Mouse (Mus musculus): ENCODE results near the gene Abcg5. TPM values are rescaled to one million over a fixed set of nuclear protein-coding genes. Genes with fewer than 3 reads are reported as not detected.

Gene Abcg5
- polyA plus RNA-seq, 1 experiment from 2014 or later: 3.7 TPM

DNA sequence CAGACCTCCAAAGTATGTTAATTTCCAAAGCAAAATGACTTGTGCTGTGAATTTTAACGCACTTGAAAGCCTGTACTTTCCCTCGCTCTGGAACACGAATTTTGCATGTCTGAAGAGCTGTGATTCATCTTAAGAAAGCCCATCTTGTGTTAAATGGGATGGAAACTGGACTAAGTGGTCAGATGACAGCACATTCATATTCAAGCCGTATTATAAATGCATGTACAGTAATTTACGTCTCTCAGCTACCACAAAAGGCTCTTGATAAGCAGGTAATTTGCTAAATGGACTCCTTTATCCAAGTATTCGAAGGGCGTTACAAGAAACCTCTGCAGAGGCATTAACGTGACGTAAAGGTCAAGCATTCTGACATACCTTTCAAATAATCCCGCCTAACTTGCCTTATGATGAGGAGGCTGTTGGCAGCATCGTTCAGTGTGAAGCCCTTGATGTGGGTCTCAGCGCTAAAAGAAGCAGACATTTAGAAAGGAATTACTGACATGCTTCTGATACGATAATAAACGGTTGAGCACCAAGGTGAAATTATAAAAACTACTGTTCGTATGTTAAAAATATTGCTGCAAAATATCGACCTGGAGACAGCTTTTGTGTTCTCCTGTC is 33.6 kb upstream of the Abcg5 start:
- Histone ChIP-seq H3K4me2 (ENCODE audit: low read depth, low read length) (no peak overlapping the region), H3K27ac (ENCODE audit: low read length) (no peak overlapping the region), H3K36me3 (ENCODE audit: control insufficient read depth, insufficient read depth, low read length) (peaks cover 9% of the 10 kb centered on the region), H3K9me3 (ENCODE audit: control insufficient read depth, low read length) (no peaks in the 10 kb centered on the region), H3K27me3 (replicated peaks; ENCODE audit: control insufficient read depth, insufficient read depth, low read length) (no peaks in the 10 kb centered on the region), H3K9ac (ENCODE audit: low read depth, low read length) (no peak overlapping the region), H3K4me1 (ENCODE audit: control insufficient read depth, insufficient read depth, low read length) (no peaks in the 10 kb centered on the region), H3K4me3 (ENCODE audit: low read length) (no peak overlapping the region)
- ATAC-seq: no peak
- WGBS: 75% methylated on average over 16 of the region's 16 CpGs

DNA sequence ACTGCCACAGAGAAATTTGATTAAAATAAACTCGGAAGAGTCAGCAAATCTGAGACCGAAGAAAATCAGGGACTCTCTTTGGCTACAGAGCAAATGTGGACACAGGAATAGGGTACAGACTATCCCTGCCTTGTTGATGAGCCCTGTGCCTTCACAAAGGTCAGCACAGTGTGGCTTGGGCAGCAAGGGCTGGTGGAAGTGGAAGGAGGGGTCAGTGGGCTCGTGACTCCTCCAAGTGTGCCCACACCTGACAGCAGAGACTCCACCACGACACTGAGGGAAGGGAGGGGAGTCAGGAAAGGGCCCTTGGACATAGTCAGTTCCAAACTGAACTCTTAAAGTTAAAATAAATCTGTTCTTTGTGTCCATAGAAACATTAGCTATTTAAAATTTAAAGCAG is 32.1 kb upstream of the Abcg5 start:
- no peaks in the 10 kb centered on the region for H3K9me3 ChIP-seq (ENCODE audit: control insufficient read depth, low read length)
- H3K4me1 ChIP-seq (ENCODE audit: control insufficient read depth, insufficient read depth, low read length): no peaks in the 10 kb centered on the region
- no peak overlapping the region for H3K27ac ChIP-seq (ENCODE audit: low read length)
- WGBS: 65% methylated on average over 4 of the region's 4 CpGs
- no peak overlapping the region for H3K4me2 ChIP-seq (ENCODE audit: low read depth, low read length)
- peaks cover 8% of the 10 kb centered on the region for H3K36me3 ChIP-seq (ENCODE audit: control insufficient read depth, insufficient read depth, low read length)
- no peak overlapping the region for H3K9ac ChIP-seq (ENCODE audit: low read depth, low read length)
- no peak for ATAC-seq
- H3K4me3 ChIP-seq (ENCODE audit: low read length): no peak overlapping the region
- H3K27me3 ChIP-seq (replicated peaks; ENCODE audit: control insufficient read depth, insufficient read depth, low read length): no peaks in the 10 kb centered on the region

DNA sequence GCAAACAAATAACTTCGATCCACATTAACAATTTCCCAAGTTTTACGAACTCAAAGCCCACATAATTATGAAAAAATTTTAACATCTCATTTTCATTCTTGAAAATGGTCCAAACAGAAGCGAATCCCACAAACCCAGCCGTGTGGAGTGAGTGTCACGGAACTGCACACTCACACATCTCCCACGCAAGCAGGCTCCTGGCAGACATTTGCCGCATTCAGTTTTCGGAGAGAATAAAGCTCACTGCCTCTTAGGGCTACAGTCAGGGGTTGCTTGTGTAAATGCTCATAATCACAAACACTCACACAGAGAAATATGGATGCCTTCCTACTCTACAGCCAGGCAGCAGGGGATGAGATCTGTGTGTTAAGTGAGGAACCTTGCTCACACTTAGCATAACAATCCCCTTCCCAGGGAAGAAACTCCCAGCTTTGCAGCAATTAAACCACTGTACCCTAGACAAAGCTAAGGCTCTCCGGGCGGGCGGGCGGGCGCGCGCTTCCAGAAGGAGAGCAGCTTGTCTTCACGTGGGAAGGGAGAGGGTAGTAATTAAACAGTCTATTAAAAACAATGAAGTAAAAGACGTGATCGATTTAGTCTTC is 30.9 kb upstream of the Abcg5 start:
- H3K9ac ChIP-seq (ENCODE audit: low read depth, low read length): no peak overlapping the region
- no peak for ATAC-seq
- H3K27ac ChIP-seq (ENCODE audit: low read length): no peak overlapping the region
- WGBS: 90% methylated on average over 18 of the region's 18 CpGs
- H3K27me3 ChIP-seq (replicated peaks; ENCODE audit: control insufficient read depth, insufficient read depth, low read length): no peaks in the 10 kb centered on the region
- no peak overlapping the region for H3K4me2 ChIP-seq (ENCODE audit: low read depth, low read length)
- no peak overlapping the region for H3K4me3 ChIP-seq (ENCODE audit: low read length)
- no peaks in the 10 kb centered on the region for H3K9me3 ChIP-seq (ENCODE audit: control insufficient read depth, low read length)
- no peaks in the 10 kb centered on the region for H3K4me1 ChIP-seq (ENCODE audit: control insufficient read depth, insufficient read depth, low read length)
- H3K36me3 ChIP-seq (ENCODE audit: control insufficient read depth, insufficient read depth, low read length): peaks cover 8% of the 10 kb centered on the region

DNA sequence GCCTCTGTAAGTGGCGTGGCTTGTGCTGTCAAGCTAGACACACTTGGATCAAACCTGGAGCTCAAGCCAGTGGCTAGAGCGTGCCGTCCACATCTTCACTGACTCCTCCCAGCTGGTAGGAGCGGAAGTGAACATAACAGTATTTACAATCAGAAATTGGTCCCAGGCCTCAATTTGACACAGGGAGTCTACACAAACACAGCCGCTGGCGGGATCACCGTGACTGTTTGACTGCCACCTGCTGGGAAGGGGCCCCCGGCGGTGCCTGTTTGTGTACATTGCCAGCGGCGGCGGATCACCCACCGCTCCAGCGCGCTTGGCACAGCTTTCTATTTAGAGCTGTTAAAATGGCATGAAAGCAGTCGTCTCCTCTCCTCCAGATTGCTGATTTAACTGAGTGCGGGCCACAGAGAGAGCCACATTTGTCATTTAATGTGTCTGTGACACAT is 26.6 kb upstream of the Abcg5 start:
- Histone ChIP-seq H3K4me1 (ENCODE audit: control insufficient read depth, insufficient read depth, low read length) (no peaks in the 10 kb centered on the region), H3K4me2 (ENCODE audit: low read depth, low read length) (no peak overlapping the region), H3K27me3 (replicated peaks; ENCODE audit: control insufficient read depth, insufficient read depth, low read length) (no peaks in the 10 kb centered on the region), H3K36me3 (ENCODE audit: control insufficient read depth, insufficient read depth, low read length) (peaks cover 8% of the 10 kb centered on the region), H3K4me3 (ENCODE audit: low read length) (no peak overlapping the region), H3K27ac (ENCODE audit: low read length) (no peak overlapping the region), H3K9ac (ENCODE audit: low read depth, low read length) (no peak overlapping the region), H3K9me3 (ENCODE audit: control insufficient read depth, low read length) (no peaks in the 10 kb centered on the region)
- WGBS: 56% methylated on average over 17 of the region's 17 CpGs
- peak; percentile 56; the same call in 1 of the 2 replicates for ATAC-seq

DNA sequence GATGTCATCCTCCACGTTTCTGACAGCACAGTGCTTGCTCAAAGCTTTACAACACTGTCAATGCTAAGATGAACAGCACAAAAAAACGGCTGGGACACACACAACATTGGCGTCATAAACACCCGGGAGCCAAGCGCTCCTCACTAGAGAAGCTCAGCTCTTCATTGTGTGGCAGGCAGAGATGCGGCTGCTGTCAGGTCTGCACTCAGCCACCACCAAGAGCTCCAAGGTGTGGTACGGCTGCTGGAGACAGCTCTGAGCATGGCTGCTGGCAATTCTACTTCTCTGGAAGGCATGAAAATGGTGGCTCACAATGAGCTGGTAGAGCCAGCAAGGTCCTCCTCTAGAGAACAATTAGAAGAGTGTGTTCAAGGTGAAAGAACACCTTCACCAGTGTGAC is 26.0 kb upstream of the Abcg5 start:
- Histone ChIP-seq H3K4me3 (ENCODE audit: low read length) (no peak overlapping the region), H3K4me1 (ENCODE audit: control insufficient read depth, insufficient read depth, low read length) (no peaks in the 10 kb centered on the region), H3K4me2 (ENCODE audit: low read depth, low read length) (no peak overlapping the region), H3K9me3 (ENCODE audit: control insufficient read depth, low read length) (no peaks in the 10 kb centered on the region), H3K27me3 (replicated peaks; ENCODE audit: control insufficient read depth, insufficient read depth, low read length) (no peaks in the 10 kb centered on the region), H3K36me3 (ENCODE audit: control insufficient read depth, insufficient read depth, low read length) (peaks cover 8% of the 10 kb centered on the region), H3K27ac (ENCODE audit: low read length) (no peak overlapping the region), H3K9ac (ENCODE audit: low read depth, low read length) (no peak overlapping the region)
- 68% methylated on average over 7 of the region's 7 CpGs for WGBS
- ATAC-seq: no peak

DNA sequence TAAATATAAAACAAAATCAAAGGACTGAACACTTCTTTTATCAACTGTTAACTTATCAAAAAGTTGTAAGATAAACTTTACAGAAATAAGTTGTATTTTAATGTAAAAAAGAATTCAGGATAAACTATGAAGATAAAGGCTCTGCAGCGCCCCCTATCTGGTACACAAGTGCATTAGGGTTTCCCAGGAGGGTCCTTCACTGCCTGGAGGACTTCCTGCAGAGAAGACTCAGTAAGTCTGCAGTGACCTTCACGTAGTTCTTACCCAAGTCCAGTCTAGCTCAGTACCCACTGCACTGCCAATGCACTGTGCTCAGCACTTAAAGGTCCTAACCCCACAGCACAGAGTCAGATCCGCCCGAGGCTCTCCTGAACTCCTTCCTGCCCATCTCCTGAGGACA is 24.6 kb upstream of the Abcg5 start:
- WGBS: 71% methylated on average over 4 of the region's 4 CpGs
- Histone ChIP-seq H3K4me1 (ENCODE audit: control insufficient read depth, insufficient read depth, low read length) (no peaks in the 10 kb centered on the region), H3K27me3 (replicated peaks; ENCODE audit: control insufficient read depth, insufficient read depth, low read length) (no peaks in the 10 kb centered on the region), H3K4me3 (ENCODE audit: low read length) (no peak overlapping the region), H3K27ac (ENCODE audit: low read length) (no peak overlapping the region), H3K9me3 (ENCODE audit: control insufficient read depth, low read length) (no peaks in the 10 kb centered on the region), H3K36me3 (ENCODE audit: control insufficient read depth, insufficient read depth, low read length) (peaks cover 3% of the 10 kb centered on the region; the same call in 1 of the 2 replicates), H3K9ac (ENCODE audit: low read depth, low read length) (no peak overlapping the region), H3K4me2 (ENCODE audit: low read depth, low read length) (no peak overlapping the region)
- no peak for ATAC-seq

DNA sequence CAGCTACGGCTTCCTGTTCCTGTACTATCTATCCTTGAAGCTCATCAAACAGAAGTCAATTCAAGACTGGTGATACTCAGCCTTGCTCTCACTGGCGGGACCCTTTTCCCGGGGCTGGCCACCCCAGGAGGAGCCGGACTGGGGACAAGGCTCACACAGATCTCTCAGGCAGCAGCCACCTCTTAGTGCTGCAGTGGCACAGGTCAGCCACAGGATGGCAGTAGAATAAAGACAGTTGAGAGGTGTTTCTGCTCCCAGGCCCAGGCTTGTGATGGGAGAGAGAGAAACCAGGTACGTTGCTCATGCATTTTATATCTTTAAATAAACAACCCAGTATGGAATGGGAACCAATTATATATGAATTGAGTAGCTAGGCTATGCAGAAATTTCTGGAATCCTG is 15.9 kb upstream of the Abcg5 start:
- H3K36me3 ChIP-seq (ENCODE audit: control insufficient read depth, insufficient read depth, low read length): no peaks in the 10 kb centered on the region
- H3K4me3 ChIP-seq (ENCODE audit: low read length): no peak overlapping the region
- H3K4me1 ChIP-seq (ENCODE audit: control insufficient read depth, insufficient read depth, low read length): 0 out of 2 replicates have a peak, but pooled peaks cover 3% of the 10 kb centered on the region
- H3K9me3 ChIP-seq (ENCODE audit: control insufficient read depth, low read length): no peaks in the 10 kb centered on the region
- no peaks in the 10 kb centered on the region for H3K27me3 ChIP-seq (replicated peaks; ENCODE audit: control insufficient read depth, insufficient read depth, low read length)
- H3K9ac ChIP-seq (ENCODE audit: low read depth, low read length): no peak overlapping the region
- WGBS: 29% methylated on average over 5 of the region's 5 CpGs
- no peak overlapping the region for H3K4me2 ChIP-seq (ENCODE audit: low read depth, low read length)
- H3K27ac ChIP-seq (ENCODE audit: low read length): no peak overlapping the region
- ATAC-seq: peak; percentile 62

DNA sequence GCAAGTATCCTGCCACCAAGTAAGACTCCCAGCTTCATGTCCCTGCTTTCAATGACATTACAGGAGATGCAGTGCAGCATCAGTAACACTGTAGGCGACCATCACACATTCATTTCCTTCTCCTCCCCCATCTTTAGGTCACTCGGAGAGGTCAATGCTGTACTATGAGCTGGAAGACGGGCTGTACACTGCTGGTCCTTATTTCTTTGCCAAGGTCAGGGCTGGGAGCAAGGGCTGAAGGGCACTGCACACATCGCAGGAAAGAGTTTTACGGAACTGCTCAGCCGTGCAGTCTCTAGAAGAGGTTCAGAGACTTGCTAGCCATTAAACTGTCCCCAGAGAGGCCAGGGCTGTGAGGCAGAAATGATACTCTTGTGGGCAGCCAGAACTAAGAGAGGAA is 13.7 kb upstream of the Abcg5 start:
- Histone ChIP-seq H3K4me2 (ENCODE audit: low read depth, low read length) (no peak overlapping the region), H3K27ac (ENCODE audit: low read length) (no peak overlapping the region), H3K9me3 (ENCODE audit: control insufficient read depth, low read length) (no peaks in the 10 kb centered on the region), H3K9ac (ENCODE audit: low read depth, low read length) (no peak overlapping the region), H3K4me1 (ENCODE audit: control insufficient read depth, insufficient read depth, low read length) (0 out of 2 replicates have a peak, but pooled peaks cover 3% of the 10 kb centered on the region), H3K36me3 (ENCODE audit: control insufficient read depth, insufficient read depth, low read length) (no peaks in the 10 kb centered on the region), H3K4me3 (ENCODE audit: low read length) (no peak overlapping the region), H3K27me3 (replicated peaks; ENCODE audit: control insufficient read depth, insufficient read depth, low read length) (no peaks in the 10 kb centered on the region)
- no peak for ATAC-seq
- WGBS: 69% methylated on average over 6 of the region's 6 CpGs

DNA sequence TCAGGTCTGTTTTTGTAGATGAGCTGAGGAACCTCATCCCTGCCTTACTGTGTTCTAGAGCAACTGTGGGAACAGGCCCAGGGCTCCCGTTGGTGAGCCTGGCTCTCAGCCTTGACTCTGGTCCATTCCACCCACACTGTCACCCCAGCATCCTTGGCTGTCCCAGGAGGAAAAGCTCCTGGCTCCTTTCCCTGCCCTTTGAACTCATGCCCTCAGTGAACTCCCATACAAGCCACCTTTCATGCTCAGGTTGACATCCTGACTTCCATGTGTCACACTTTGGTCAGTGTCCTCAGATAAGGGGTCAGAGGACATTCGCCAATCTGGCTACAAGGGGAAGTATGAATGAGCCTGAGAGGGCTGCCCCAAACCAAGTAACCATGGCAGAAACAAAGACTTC is 10.9 kb upstream of the Abcg5 start:
- H3K4me2 ChIP-seq (ENCODE audit: low read depth, low read length): no peak overlapping the region
- no peak overlapping the region for H3K4me3 ChIP-seq (ENCODE audit: low read length)
- no peaks in the 10 kb centered on the region for H3K27me3 ChIP-seq (replicated peaks; ENCODE audit: control insufficient read depth, insufficient read depth, low read length)
- no peaks in the 10 kb centered on the region for H3K36me3 ChIP-seq (ENCODE audit: control insufficient read depth, insufficient read depth, low read length)
- 71% methylated on average over 2 of the region's 2 CpGs for WGBS
- peaks cover 4% of the 10 kb centered on the region; the same call in 1 of the 2 replicates for H3K4me1 ChIP-seq (ENCODE audit: control insufficient read depth, insufficient read depth, low read length)
- H3K9ac ChIP-seq (ENCODE audit: low read depth, low read length): no peak overlapping the region
- no peak overlapping the region for H3K27ac ChIP-seq (ENCODE audit: low read length)
- no peaks in the 10 kb centered on the region for H3K9me3 ChIP-seq (ENCODE audit: control insufficient read depth, low read length)
- no peak for ATAC-seq
